Mouse (Mus musculus) adrenal gland, postnatal 10 days (tissue): ENCODE data around the gene Ckmt1. TPM values are rescaled to one million over a fixed set of nuclear protein-coding genes. Genes with fewer than 3 reads are reported as not detected.
"Not testable (repeated sequence)": the region's sequence is repeated elsewhere in the genome, so short reads cannot be mapped to it uniquely, and the experiment has no call there.

Source experiments
- DNase-seq: peaks from one replicate; pipeline ENCODE4 v3.0.0; 2021; ENCODE audit warnings: mixed read lengths
- long read RNA-seq, 2 experiments: library from polyadenylated mRNA; stranded (forward); transcript quantifications; one replicate each; pipeline ENCODE4 v2.0.0; 2021
- total RNA-seq, 2 experiments: library from RNA; stranded (reverse); gene quantifications; 2 replicates each; pipeline ENCODE4 v1.2.3; 2021

Gene Ckmt1
- 10 to 100 TPM in 1 of 2 experiments, 1 to 10 TPM in 1; 9.0 to 10.9 TPM for total RNA-seq
- long read RNA-seq, experiment 1, partial matches to known transcripts, result 2 of 2 reads
- long read RNA-seq, experiment 1, other reads (novel, unspliced or antisense), result 0 of 2 reads
- long read RNA-seq, experiment 2, transcript Ckmt1-201 (9 exons, 1,620 nt), result major isoform, 7 of 13 reads
- long read RNA-seq, experiment 2, partial matches to known transcripts, result 1 of 13 reads
- long read RNA-seq, experiment 2, other reads (novel, unspliced or antisense), result 1 of 13 reads

- no peak for DNase-seq
Observed at GRCm38 (mm10) chr2:121357494-121357893, at the start of gene Ckmt1. Ckmt1 (plus strand) TSS chr2:121357714.

GRCm38 (mm10) chr2:121308997-121309416 is 48.5 kb upstream of the Ckmt1 start:
- peak; percentile 40 for DNase-seq

- DNase-seq, result no peak
Observed at GRCm38 (mm10) chr2:121316278-121316677, 41.2 kb upstream of the Ckmt1 start.

- DNase-seq, result no peak
Observed at GRCm38 (mm10) chr2:121323041-121323440, 34.5 kb upstream of the Ckmt1 start.

GRCm38 (mm10) chr2:121323693-121324470 is 33.6 kb upstream of the Ckmt1 start:
- no peak for DNase-seq

- no peak for DNase-seq
Observed at GRCm38 (mm10) chr2:121329492-121329891, 28.0 kb upstream of the Ckmt1 start.

GRCm38 (mm10) chr2:121339057-121339456 is 18.5 kb upstream of the Ckmt1 start:
- DNase-seq, result no peak

GRCm38 (mm10) chr2:121353156-121353555 is 4.4 kb upstream of the Ckmt1 start:
- DNase-seq, result no peak

GRCm38 (mm10) chr2:121354378-121354777 is 3.1 kb upstream of the Ckmt1 start:
- no peak for DNase-seq

- peak; percentile 98 for DNase-seq
Observed at GRCm38 (mm10) chr2:121354820-121355592, 2.5 kb upstream of the Ckmt1 start, which contains the start of gene Ppip5k1. Ppip5k1 (minus strand) TSS chr2:121355396.

GRCm38 (mm10) chr2:121357961-121358360 is 447 bp downstream of the Ckmt1 start:
- no peak for DNase-seq

- peak; percentile 65 for DNase-seq
Observed at GRCm38 (mm10) chr2:121358381-121358780, 867 bp downstream of the Ckmt1 start.

- no peak for DNase-seq
Observed at GRCm38 (mm10) chr2:121359461-121359860, 1.9 kb downstream of the Ckmt1 start.

GRCm38 (mm10) chr2:121363656-121364055 is 6.1 kb downstream of the Ckmt1 start:
- no peak for DNase-seq

- DNase-seq, result no peak
Observed at GRCm38 (mm10) chr2:121368831-121369230, 11.3 kb downstream of the Ckmt1 start.

- DNase-seq, result no peak
Observed at GRCm38 (mm10) chr2:121370921-121371320, 13.4 kb downstream of the Ckmt1 start.

- DNase-seq, result peak; percentile 19
Observed at GRCm38 (mm10) chr2:121372266-121372665, 14.8 kb downstream of the Ckmt1 start.

- no peak for DNase-seq
Observed at GRCm38 (mm10) chr2:121374766-121375165, 17.3 kb downstream of the Ckmt1 start.

- DNase-seq, result not testable (repeated sequence)
Observed at GRCm38 (mm10) chr2:121386961-121387575, 29.6 kb downstream of the Ckmt1 start, which contains the start of gene Strc. Strc (minus strand) TSS chr2:121387168.

GRCm38 (mm10) chr2:121396624-121397023 is 39.1 kb downstream of the Ckmt1 start:
- DNase-seq, result peak; percentile 90

GRCm38 (mm10) chr2:121403296-121403695 is 45.8 kb downstream of the Ckmt1 start:
- no peak for DNase-seq

GRCm38 (mm10) chr2:121408160-121408559 is 50.6 kb downstream of the Ckmt1 start:
- peak; percentile 37 for DNase-seq
